Mouse (Mus musculus): ENCODE measurements around the gene Npnt.

DNA sequence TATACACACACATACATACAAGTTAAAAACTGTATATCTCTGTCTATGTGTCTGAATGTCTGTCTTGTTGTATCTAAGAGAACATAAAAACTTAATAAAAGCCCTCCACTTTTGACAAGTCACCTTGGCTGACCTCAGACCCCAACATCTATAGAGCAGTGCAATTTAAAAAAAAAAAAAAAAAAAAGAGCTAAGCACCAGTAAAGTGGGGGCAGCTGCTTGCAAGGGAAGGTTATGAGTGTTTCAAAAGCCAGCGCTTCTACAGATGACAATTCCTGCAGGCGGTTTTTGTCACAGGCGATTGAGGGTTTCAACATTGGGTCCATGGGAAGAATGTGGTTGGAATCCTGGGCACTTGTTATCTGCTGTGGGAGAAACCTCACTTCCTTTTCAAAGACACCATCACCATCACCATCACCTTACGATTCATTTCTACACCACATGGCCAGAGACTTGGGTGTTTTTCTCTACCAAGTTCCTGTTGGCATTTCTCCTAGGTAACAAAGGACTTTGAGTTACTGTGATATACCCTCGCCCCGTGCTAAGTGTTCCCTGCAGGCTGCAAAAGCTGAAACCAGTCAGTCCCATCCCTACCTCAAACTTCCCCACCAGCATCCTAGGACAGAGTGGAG lies 63.6 kb downstream of the Npnt start:
- no peak for TF ChIP-seq CTCF (IDR thresholded peaks at IDR 0.05; ENCODE audit: extremely low read depth, insufficient read depth, low read length)
- TF ChIP-seq POLR2A (IDR thresholded peaks at IDR 0.05; ENCODE audit: extremely low read depth, insufficient read depth, low read length): no peak

Data from cortical plate, adult 2 months (tissue).